Mouse (Mus musculus) embryonic facial prominence, embryonic 13.5 days (tissue): ENCODE data around the gene Tbcc. TPM values are rescaled to one million over a fixed set of nuclear protein-coding genes. Genes with fewer than 3 reads are reported as not detected.

Experiments used
- ATAC-seq: fragments of 200-750 bp; cut with Nextera tagmentation; 2 replicates; pipeline ENCODE4 v1.8.0; 2017; ENCODE audit warnings: low read depth; ENCODE audit not compliant: insufficient number of reproducible peaks, insufficient read depth, low FRiP score, low TSS enrichment
- H3K27ac ChIP-seq: fragments of 300-500 bp; sonication (generic); 2 replicates; pipeline ENCODE4 v1.5.1; 2015; ENCODE audit warnings: moderate library complexity, mild to moderate bottlenecking, inconsistent platforms
- H3K27me3 ChIP-seq: fragments of 300-500 bp; sonication (generic); 2 replicates; pipeline ENCODE4 v1.6.1; 2015; ENCODE audit warnings: mild to moderate bottlenecking, inconsistent platforms
- H3K36me3 ChIP-seq: fragments of 300-500 bp; sonication (generic); 2 replicates; pipeline ENCODE4 v1.6.1; 2015; ENCODE audit warnings: mild to moderate bottlenecking, inconsistent platforms
- H3K4me1 ChIP-seq: fragments of 300-500 bp; sonication (generic); 2 replicates; pipeline ENCODE4 v1.6.1; 2015; ENCODE audit warnings: inconsistent platforms
- H3K4me2 ChIP-seq: fragments of 300-500 bp; sonication (generic); 2 replicates; pipeline ENCODE4 v1.6.1; 2015; ENCODE audit warnings: moderate library complexity, mild to moderate bottlenecking, inconsistent platforms
- H3K4me3 ChIP-seq: fragments of 300-500 bp; sonication (generic); 2 replicates; pipeline ENCODE4 v1.5.1; 2015; ENCODE audit warnings: mild to moderate bottlenecking, inconsistent platforms
- H3K9ac ChIP-seq: fragments of 300-500 bp; sonication (generic); 2 replicates; pipeline ENCODE4 v1.6.1; 2015; ENCODE audit warnings: mild to moderate bottlenecking, inconsistent platforms
- H3K9me3 ChIP-seq: fragments of 300-500 bp; sonication (generic); 2 replicates; pipeline ENCODE4 v1.6.1; 2016; ENCODE audit warnings: inconsistent platforms
- WGBS: fragments of 180-500 bp; shearing (Covaris S2); methylation state at CpG from one replicate; pipeline ENCODE4 v1.1.7; 2015; ENCODE audit warnings: mixed read lengths; 5-methylcytosine and 5-hydroxymethylcytosine counted together
- polyA plus RNA-seq: library from polyadenylated mRNA; unstranded; fragments of >200 nt; fragmentation: Nextera tagmentation; extraction: Ambion mirVana; gene quantifications from 2 replicates; pipeline ENCODE4 v1.2.1, GENCODE M21; 2015

The Tbcc gene
- polyA plus RNA-seq, 1 experiment from 2014 or later, result 63.3 TPM

DNA sequence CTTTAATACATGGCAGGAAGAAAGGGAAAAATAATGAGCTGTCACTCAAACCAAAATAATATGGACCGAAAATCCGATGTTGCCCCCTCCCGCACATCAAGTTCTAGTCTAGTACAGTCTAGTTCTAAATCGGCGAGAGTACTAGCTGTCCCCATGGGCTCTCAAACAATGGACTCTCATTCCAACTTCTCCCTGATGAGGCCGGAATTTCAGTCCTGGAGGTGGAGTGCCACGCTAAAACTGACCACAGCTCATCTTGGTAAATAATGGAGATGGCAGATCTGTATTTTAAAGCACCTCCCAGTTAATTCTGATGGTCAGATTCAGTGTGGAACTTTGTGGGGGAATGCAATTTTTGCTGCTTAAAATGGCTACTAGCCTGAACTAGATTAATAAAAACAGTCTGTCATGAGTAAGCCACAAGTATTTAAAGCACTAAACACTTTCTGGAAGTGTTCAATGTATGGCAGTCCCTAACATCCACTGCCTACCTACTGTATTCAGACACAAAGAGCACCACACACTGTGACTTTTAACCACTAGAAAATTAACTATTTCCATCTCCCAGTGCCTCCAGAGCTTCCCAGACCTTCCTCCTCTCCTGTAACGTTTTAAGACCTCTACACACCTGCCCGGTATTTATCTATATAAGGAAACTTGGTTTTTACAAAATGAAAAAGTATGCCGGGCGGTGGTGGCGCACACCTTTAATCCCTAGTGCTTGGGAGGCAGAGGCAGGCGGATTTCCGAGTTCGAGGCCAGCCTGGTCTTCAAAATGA lies 35.0 kb upstream of the Tbcc start:
- no peak for ATAC-seq

GRCm38 (mm10) chr17:46856107-46856388 lies 34.4 kb upstream of the Tbcc start:
- no peak for ATAC-seq
- no peaks in the 10 kb centered on the region for H3K27me3 ChIP-seq
- peak overlapping the region; percentile 67 for H3K4me2 ChIP-seq
- H3K36me3 ChIP-seq, result no peaks in the 10 kb centered on the region
- 11% methylated on average over 4 of the region's 4 CpGs for WGBS
- H3K9me3 ChIP-seq, result no peaks in the 10 kb centered on the region
- H3K4me1 ChIP-seq, result peaks cover 20% of the 10 kb centered on the region
- H3K9ac ChIP-seq, result peak overlapping the region; percentile 100
- peak overlapping the region; percentile 92 for H3K4me3 ChIP-seq
- peak overlapping the region; percentile 100 for H3K27ac ChIP-seq

More for the DNA sequence above, 35.0 kb upstream of the Tbcc start:
- peak overlapping the region; percentile 100 for H3K27ac ChIP-seq
- 58% methylated on average over 15 of the region's 15 CpGs for WGBS
- H3K9me3 ChIP-seq, result no peaks in the 10 kb centered on the region
- peak overlapping the region; percentile 100 for H3K9ac ChIP-seq
- peak overlapping the region; percentile 67 for H3K4me2 ChIP-seq
- H3K36me3 ChIP-seq, result no peaks in the 10 kb centered on the region
- H3K27me3 ChIP-seq, result no peaks in the 10 kb centered on the region
- H3K4me3 ChIP-seq, result peak overlapping the region; percentile 92
- peaks cover 20% of the 10 kb centered on the region for H3K4me1 ChIP-seq

DNA sequence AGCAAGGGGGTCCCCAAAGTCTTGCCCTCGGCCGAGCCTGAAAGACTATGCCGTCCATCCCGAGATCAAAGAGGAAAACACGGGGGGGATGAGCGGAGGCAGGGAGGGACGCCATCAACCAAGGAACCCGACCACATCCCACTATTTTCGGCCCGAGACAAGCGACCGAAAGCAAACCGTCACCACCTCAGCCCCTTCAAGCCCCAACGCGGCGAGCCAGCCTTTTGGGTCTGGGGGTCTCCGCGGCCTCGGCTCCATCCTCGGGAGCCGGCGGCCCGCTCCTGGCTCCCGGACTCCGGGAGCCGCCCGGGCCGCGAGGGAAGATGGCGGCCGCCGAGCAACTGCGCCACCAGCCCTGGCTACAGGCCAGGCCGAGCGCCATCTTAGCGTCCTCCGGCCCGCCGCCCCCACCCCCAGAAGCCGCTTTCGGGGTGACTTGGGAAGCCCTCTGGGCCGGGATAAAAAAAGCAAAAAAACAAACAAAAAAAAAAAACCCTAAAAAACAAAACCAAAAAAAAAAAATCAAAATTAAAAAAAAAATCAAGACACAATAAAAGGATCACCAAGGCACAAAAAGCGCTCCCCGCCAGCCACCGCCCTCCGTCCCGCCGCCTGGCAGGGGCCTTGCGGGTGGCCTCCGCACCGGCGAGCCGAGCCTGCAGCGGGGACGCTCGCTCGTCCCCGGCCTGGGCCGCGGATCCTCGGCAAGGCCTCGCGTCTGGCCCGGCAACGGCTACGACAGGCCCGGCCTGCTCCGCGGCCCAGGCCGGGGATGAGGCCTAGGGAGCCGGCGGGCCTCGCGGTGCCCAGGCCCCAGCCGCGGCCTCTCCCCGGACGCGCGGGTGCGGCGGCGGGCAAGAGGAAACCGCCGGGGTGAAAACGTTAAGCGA lies 33.8 kb upstream of the Tbcc start:
- WGBS, result under 1% methylated on average over 81 of the region's 87 CpGs
- Histone ChIP-seq H3K4me2 (peak overlapping the region; percentile 67), H3K36me3 (no peaks in the 10 kb centered on the region), H3K9ac (peak overlapping the region; percentile 100), H3K4me1 (peaks cover 20% of the 10 kb centered on the region), H3K4me3 (peak overlapping the region; percentile 92), H3K27me3 (no peaks in the 10 kb centered on the region), H3K9me3 (no peaks in the 10 kb centered on the region), H3K27ac (peak overlapping the region; percentile 100)
- ATAC-seq, result no peak

GRCm38 (mm10) chr17:46857361-46857902 lies 33.1 kb upstream of the Tbcc start:
- ATAC-seq, result peak; percentile 76
- Histone ChIP-seq H3K4me1 (peaks cover 20% of the 10 kb centered on the region), H3K36me3 (no peaks in the 10 kb centered on the region), H3K9me3 (no peaks in the 10 kb centered on the region), H3K27ac (peak overlapping the region; percentile 100), H3K27me3 (no peaks in the 10 kb centered on the region), H3K9ac (peak overlapping the region; percentile 100), H3K4me2 (peak overlapping the region; percentile 67), H3K4me3 (peak overlapping the region; percentile 92)
- WGBS, result under 1% methylated on average over 35 of the region's 52 CpGs

- no peaks in the 10 kb centered on the region for H3K27me3 ChIP-seq
- peak; percentile 64 for ATAC-seq
- H3K36me3 ChIP-seq, result no peaks in the 10 kb centered on the region
- peaks cover 20% of the 10 kb centered on the region for H3K4me1 ChIP-seq
- peak within 1 kb of the TSS; percentile 67 for H3K4me2 ChIP-seq
- under 1% methylated on average over 53 of the region's 65 CpGs for WGBS
- H3K9me3 ChIP-seq, result no peaks in the 10 kb centered on the region
- peak within 1 kb of the TSS; percentile 100 for H3K9ac ChIP-seq
- H3K27ac ChIP-seq, result peak within 1 kb of the TSS; percentile 100
- peak within 1 kb of the TSS; percentile 92 for H3K4me3 ChIP-seq
Measured at GRCm38 (mm10) chr17:46857903-46858748, 32.4 kb upstream of the Tbcc start, which contains the start of gene Bicral. Gene Bicral, minus strand, starts transcription at chr17:46858482.

- H3K4me3 ChIP-seq, result peak overlapping the region; percentile 92
- H3K9ac ChIP-seq, result peak overlapping the region; percentile 100
- H3K4me1 ChIP-seq, result peaks cover 19% of the 10 kb centered on the region
- H3K36me3 ChIP-seq, result no peaks in the 10 kb centered on the region
- peak overlapping the region; percentile 67 for H3K4me2 ChIP-seq
- no peaks in the 10 kb centered on the region for H3K9me3 ChIP-seq
- 12% methylated on average over 9 of the region's 9 CpGs for WGBS
- H3K27me3 ChIP-seq, result no peaks in the 10 kb centered on the region
- H3K27ac ChIP-seq, result peak overlapping the region; percentile 100
- ATAC-seq, result no peak
Measured at GRCm38 (mm10) chr17:46858749-46859444, 31.6 kb upstream of the Tbcc start.

- H3K36me3 ChIP-seq, result no peaks in the 10 kb centered on the region
- H3K4me1 ChIP-seq, result peaks cover 8% of the 10 kb centered on the region; the same call in 1 of the 2 replicates
- H3K4me2 ChIP-seq, result no peak overlapping the region
- H3K9ac ChIP-seq, result no peak overlapping the region
- no peaks in the 10 kb centered on the region for H3K9me3 ChIP-seq
- H3K4me3 ChIP-seq, result no peak overlapping the region
- WGBS, result 93% methylated on average over 4 of the region's 4 CpGs
- H3K27ac ChIP-seq, result no peak overlapping the region
- no peak for ATAC-seq
- H3K27me3 ChIP-seq, result no peaks in the 10 kb centered on the region
Measured at GRCm38 (mm10) chr17:46860120-46860519, 30.4 kb upstream of the Tbcc start.

GRCm38 (mm10) chr17:46864566-46865195 lies 25.8 kb upstream of the Tbcc start:
- 76% methylated on average over 7 of the region's 7 CpGs for WGBS
- Histone ChIP-seq H3K36me3 (no peaks in the 10 kb centered on the region), H3K27me3 (no peaks in the 10 kb centered on the region), H3K4me2 (no peak overlapping the region), H3K9ac (no peak overlapping the region), H3K4me3 (no peak overlapping the region), H3K9me3 (no peaks in the 10 kb centered on the region), H3K4me1 (0 out of 2 replicates have a peak, but pooled peaks cover under 1% of the 10 kb centered on the region), H3K27ac (no peak overlapping the region)
- no peak for ATAC-seq

DNA sequence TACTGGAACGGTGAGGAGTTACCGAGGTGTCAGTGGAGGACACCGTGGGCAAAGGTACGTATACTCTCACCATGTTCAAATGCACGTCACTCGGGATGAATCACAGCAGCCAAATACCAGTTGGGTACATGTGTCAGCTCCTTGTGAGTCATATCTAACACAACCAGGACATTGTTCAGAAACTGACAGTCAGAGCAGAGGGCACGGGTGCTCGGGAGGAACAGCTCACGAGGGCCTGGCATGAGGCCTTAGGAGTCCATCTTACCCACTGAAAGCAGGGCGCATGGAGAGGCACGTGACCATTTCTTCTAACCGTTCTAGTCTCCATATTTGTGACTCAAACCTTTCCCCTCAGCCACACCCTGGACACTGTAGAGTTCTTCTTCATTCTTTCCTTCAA lies 23.6 kb upstream of the Tbcc start:
- Histone ChIP-seq H3K27me3 (no peaks in the 10 kb centered on the region), H3K27ac (no peak overlapping the region), H3K36me3 (no peaks in the 10 kb centered on the region)

DNA sequence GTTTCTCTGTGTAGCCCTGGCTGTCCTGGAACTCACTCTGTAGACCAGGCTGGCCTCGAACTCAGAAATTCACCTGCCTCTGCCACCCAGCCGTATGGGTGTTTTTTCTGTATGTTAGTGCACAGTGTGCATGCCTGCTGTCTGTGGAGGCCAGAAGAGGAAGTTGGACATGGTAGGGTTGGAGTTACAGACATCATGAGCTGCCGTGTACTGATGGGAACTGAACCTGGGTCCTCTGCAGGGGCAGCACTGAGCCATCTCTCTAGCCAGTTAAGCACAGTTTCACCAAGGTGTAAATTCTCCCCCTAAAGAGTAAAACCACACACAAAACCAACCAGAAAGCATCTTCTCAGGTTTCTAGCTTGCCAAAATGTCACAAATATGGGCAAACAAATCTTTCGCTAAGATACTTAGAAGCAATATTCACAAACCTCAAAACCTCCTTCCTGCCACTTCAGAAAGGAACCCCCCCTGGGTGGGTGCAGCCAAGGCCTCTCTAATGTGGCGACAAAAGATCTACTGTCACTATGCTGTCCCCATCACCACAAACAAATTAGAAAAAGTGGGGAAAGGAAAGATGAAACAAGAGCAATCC lies 20.2 kb upstream of the Tbcc start:
- WGBS, result 86% methylated on average over 5 of the region's 5 CpGs
- no peaks in the 10 kb centered on the region for H3K36me3 ChIP-seq
- H3K9me3 ChIP-seq, result no peaks in the 10 kb centered on the region

More for the DNA sequence above, 23.6 kb upstream of the Tbcc start:
- 89% methylated on average over 12 of the region's 12 CpGs for WGBS
- H3K4me2 ChIP-seq, result no peak overlapping the region
- H3K4me1 ChIP-seq, result no peaks in the 10 kb centered on the region
- no peak for ATAC-seq
- no peak overlapping the region for H3K4me3 ChIP-seq
- H3K9ac ChIP-seq, result no peak overlapping the region
- H3K9me3 ChIP-seq, result no peaks in the 10 kb centered on the region

More for the DNA sequence above, 20.2 kb upstream of the Tbcc start:
- H3K4me3 ChIP-seq, result no peak overlapping the region
- H3K27me3 ChIP-seq, result no peaks in the 10 kb centered on the region
- H3K9ac ChIP-seq, result no peak overlapping the region
- no peak for ATAC-seq
- H3K4me2 ChIP-seq, result no peak overlapping the region
- peaks cover 9% of the 10 kb centered on the region for H3K4me1 ChIP-seq
- H3K27ac ChIP-seq, result no peak overlapping the region
